Mouse (Mus musculus) heart, postnatal 14 days (tissue): Measurements from ENCODE around the gene Kctd2. TPM values are rescaled to one million over a fixed set of nuclear protein-coding genes. Genes with fewer than 3 reads are reported as not detected.
"Not testable (repeated sequence)": the region's sequence is repeated elsewhere in the genome, so short reads cannot be mapped to it uniquely, and the experiment has no call there.

Source experiments
- DNase-seq, 2 experiments: peaks; one replicate each; pipeline ENCODE4 v3.0.0; 2021 to 2022
- intact Hi-C: fragments of 180-260 bp; cut with DNase I; formaldehyde crosslinking; loops from one replicate; pipeline ENCODE4 v1.15.1; 2025
- long read RNA-seq, 2 experiments: library from polyadenylated mRNA; stranded (forward); transcript quantifications; one replicate each; pipeline ENCODE4 v2.0.0; 2021
- total RNA-seq, 2 experiments: library from RNA; stranded (reverse); gene quantifications; 2 replicates each; pipeline ENCODE4 v1.2.3; 2021

The Kctd2 gene
- total RNA-seq, result 10 to 100 TPM; 22.2 to 25.2 TPM
- long read RNA-seq, experiment 1, transcript Kctd2-201 (6 exons, 1,764 nt), result major isoform, 56 of 63 reads
- long read RNA-seq, experiment 1, partial matches to known transcripts, result 1 of 63 reads
- long read RNA-seq, experiment 1, other reads (novel, unspliced or antisense), result 3 of 63 reads
- long read RNA-seq, experiment 2, transcript Kctd2-201 (6 exons, 1,764 nt), result major isoform, 52 of 60 reads
- long read RNA-seq, experiment 2, partial matches to known transcripts, result 2 of 60 reads
- long read RNA-seq, experiment 2, other reads (novel, unspliced or antisense), result 2 of 60 reads

DNA sequence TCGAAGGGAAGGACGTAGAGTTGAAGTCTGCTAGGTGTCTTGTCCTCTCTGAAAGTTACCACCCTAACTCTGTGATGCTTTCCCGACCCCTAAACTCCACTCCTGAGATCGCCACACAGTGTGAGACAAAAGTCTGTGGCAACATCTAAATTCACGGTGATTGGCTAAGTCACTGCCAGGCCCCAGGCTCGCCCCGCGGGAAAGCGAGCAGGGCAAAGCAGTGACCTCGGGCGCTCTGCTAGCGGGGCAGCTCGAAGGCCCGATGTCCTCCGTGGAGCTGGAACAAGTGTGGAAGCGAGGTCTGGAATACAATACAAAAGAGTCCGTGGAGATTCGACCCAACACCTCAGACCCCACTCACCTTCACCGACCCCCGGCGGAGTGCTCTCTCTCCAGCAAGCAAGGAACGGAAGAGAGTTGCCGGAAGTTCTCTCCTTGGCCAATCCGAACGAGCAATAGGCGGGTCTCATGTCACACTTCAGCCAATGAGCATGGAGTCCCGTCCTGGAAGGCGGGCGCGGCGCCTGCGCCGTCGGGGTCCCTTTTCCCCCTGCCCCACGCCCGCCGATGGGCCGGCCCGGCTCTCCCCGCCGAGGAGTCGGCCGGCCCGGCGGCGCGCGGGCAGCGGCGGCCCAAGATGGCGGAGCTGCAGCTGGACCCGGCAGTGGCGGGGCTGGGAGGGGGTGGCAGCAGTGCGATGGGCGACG, at the start of gene Kctd2, which contains the start of gene Atp5h:
Kctd2 (plus strand) TSS at position 598 of the 707 bp plus-strand sequence.
Atp5h (minus strand) TSS at position 432 of the 707 bp plus-strand sequence.
- DNase-seq, result peak; percentile 95 to 96
- intact Hi-C loops, result loop anchor here (5.0 kb wide), 1 partner anchor 118 kb away; the partner anchor contains the start of gene Sumo2

DNA sequence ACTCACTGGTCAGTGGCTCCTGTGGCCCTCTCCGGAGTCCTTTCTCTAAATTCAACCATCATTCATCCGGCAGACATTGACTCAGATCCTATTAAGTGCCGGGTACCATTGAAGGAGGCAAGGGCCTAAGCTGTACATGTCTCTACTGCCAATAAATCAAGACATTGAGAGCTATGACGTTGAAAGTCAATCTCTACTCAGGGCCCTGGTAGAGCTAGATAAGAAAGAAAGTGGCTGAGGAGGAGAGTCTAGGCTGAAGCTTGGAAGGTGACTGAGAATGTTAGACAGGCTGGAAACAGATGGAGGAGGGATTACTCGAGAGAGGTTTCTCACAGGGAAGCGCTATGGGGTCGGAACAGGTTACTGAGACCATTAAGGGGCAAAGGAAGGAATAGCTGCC, 49.6 kb upstream of the Kctd2 start:
- intact Hi-C loops, result no loop called here
- DNase-seq, result no peak

DNA sequence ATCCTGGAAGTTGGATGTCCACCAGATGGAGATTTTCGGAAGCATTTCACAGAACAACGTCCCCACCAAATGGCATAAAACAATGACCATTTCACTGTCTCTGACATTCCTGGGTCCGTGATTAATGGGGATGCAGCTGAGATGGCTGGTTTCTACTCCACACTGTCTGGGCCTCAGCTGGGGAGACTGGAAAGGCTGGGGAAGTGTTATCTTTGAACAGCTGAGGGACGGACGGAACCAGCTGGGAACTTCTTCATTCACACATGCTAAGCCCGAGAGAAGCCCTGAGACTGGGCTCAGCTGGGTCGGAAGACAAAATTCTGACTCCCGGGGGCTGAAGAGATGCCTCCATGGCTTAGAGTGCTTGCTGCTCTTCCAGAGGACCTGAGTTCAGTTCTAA, 48.6 kb upstream of the Kctd2 start:
- intact Hi-C loops, result no loop called here
- DNase-seq, result no peak

DNA sequence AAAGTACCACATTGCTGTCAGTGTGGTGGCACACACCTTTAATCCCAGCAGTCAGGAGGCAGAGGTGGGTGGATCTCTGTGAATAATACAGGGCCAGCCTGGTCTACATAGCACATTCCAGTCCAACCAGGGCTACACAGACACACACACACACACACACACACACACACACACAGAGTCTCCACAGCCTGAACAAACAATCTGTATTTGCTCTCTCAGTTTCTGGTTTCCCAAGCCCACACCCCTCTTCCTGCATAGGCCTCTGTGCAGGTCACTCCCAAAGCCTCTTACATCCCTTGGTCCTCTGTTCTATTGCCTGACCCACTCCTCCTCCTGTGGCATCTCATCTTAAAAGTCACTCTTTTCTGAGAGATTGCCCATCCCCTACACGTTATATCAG, 47.9 kb upstream of the Kctd2 start:
- no peak for DNase-seq
- intact Hi-C loops, result no loop called here

DNA sequence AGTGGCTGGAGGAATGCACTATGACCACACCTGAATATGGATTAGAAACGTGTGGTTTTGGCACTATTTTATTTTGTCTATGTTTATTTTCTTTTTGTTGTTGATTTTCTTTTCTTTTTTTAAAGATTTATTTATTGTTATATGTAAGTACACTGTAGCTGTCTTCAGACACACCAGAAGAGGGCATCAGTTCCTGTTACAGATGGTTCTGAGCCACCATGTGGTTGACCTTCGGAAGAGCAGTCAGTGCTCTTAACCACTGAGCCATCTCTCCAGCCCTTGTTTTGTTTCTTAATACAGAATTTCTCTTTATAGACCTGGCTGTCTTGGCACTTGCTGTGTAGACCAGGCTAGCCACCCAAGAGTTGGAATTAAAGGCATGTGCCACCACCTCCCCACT, 47.2 kb upstream of the Kctd2 start:
- DNase-seq, result no peak
- intact Hi-C loops, result no loop called here

DNA sequence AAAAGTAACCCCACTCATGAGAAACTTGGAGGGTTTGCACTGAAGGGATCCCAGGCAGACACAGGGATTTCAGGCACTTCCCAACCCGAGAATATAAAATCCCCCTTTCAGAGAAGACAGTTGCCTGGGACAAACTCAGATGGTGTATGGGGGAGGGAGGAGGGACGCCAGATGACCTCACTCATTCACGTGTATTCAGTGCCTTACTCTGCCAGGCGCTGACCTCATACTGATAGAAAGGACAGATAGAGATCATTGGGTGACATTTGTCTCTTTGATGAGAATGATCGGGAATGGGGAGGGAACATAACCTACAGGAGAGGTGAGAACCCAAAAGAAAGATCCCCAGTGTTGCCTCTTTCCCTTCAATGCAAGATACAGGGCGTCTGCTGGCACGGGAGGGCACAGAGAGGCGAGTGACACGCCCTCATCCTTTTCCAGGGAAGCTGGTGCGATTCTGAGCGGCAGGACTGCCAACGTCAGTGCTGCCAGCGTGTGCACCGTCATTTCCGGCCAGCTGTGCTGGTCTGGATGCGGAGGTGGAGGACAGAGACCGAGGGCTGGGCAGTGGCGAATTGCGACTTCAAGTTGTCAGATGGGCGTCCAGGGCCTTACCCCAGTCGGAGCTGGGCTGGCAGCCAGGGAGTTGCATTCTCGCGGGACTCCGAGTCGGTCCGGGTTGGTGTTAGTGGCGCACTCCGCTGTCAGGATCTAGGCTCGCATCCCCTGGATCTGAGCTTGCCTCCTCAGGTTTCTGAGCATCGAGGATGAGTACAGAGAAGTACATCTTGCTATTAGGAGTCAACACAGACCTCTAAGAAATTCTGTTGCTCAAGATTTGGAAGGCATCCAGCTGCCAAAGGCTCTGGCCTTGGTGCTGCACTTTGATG, 45.9 kb upstream of the Kctd2 start:
- intact Hi-C loops, result no loop called here
- DNase-seq, result peak; percentile 71 to 84

DNA sequence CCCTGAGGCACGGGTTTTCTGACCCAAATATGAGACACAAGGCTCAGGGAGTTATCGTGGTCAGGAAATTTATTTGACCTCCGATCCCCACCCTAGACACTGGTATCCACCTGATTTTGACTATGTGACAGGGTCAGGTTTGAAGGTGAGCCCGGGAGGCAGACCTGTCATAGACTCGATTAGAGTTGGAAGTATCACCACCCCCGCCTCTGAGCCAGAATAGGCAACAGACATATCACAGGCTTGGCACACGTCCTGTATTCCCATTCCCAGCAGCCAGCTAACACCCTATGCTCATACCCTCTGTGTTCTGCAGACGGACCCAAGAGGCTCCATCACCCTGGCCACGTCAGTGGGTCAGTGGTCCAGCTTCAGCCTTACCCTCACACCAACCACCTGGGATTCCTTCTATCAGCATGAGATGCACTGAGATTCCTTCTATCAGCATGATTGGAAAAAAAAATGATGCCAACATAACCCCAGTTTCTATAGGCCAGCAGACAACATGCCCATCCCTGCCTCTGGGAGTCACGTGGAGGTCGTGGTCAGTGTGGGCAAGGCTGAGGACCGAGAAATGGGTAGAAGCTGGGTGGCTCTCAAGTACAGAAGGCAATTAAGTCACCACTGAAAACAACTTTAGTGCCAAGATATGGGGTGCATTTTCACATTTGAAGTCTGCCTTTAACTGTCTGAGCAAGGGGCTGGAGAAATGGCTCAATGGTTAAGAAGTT, 45.1 kb upstream of the Kctd2 start:
- intact Hi-C loops, result no loop called here
- no peak for DNase-seq

DNA sequence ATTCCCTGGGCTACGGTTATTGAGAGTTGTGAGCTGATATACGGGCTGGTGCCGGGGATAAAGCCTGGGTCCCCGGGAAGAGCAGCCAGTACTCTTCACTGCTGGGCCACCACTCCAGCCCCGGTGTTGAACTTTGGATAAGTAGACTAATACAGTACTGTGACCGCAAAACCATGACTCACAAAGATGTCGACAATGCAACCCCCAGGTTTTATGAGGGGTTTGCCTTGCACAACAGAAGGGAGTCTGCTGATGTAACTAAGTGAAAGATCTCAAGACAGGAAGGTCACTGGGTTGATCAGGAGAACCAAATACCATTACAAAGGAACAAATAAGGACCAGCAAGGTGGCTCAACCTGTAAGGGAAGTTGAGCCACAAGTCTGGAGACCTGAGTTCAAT, 43.2 kb upstream of the Kctd2 start:
- intact Hi-C loops, result no loop called here
- no peak for DNase-seq

DNA sequence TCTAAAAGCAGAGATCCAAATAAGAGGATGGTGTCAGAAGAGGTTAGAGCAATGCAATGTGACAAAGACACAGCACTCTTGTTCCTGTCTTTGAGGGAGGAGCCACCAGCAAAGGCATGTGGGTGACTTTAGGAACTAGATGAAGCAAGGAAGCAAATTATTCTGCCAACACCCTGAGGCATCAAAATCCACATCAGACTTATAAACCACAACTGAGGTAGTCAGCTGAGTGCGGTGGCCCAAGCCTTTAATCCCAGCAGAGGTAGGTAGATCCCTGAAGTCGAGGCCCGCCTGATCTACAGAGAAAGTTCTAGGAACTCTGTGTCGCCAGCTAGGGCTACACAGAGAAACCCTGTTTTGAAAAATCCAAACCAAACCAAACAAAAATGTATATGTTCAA, 42.7 kb upstream of the Kctd2 start:
- no peak for DNase-seq
- intact Hi-C loops, result no loop called here

DNA sequence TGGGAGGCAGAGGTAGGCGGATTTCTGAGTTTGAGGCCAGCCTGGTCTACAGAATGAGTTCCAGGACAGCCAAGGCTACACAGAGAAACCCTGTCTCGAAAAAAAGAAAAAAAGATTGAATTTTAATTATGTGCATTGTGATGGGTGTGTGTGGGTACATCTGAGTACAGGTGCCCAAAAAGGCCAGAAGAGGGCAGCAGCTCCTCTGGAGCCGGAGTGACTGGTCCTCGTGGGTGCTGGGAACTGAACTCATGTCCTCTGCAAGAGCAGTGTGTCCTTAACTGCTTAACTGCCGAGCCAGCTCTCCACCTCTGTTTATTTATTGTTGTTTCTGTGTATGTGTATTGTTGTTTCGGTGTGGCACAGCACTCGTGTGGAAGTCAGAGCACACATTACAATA, 42.1 kb upstream of the Kctd2 start:
- no peak for DNase-seq
- intact Hi-C loops, result no loop called here

DNA sequence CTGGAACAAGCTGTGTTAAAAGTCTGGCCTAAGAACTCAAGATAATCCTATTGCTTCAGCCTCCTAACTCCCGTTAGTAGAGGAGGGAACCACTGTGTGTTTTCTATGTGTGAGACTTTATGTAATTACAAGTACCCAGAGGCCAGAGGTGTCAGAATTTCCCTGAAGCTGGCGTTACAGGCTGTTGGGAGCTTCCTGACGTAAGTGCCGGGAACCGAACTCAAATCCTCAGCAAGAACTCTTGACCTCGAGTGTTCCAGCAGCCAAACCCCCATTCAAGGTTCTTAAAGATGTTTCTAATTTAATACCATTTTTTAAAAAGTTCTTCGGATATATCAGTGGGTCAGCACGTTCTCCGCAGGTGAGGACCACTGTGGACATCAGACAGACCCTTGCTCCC, 38.7 kb upstream of the Kctd2 start:
- intact Hi-C loops, result no loop called here
- DNase-seq, result no peak

DNA sequence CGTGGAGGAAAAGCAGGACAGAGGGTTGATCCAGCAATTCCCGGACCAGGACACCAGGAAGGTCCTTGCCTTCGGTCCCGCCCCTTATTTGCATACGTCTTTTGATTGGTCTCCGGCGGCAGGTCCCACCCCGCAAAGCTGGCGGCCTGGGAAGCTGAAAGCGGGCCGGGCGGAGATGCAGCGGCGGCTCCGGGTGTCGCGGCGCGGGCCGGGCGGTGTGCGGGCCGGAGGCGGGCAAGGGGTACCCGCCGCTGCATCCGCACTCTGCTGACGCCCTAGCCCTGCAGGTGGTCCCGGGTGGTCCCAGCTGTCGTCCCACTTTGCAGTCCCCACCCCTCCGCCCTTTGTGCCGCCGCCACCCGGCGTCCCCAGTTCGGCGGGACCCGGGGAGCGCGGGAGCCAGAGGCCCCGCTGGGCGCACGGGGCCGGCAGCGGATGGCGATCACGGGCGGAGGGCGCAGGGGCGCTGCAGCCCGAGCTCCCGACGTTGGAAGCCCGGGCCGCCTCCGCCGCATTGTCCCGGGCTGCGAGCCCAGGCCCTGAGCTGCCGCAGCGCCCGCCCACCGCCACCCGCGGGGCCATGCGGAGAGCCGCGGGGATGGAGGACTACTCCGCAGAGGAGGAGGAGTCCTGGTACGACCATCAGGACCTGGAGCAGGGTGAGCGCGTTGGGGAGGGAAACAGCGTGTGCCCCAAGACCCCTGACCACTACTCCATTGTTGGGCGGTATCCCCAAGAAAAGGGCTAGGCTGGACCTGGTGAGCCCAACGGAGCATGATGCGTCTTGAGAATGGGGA, 38.0 kb upstream of the Kctd2 start, which contains the start of gene Cdr2l:
Cdr2l (plus strand) TSS at position 174 of the 797 bp plus-strand sequence.
- DNase-seq, result peak; percentile 92 to 94
- intact Hi-C loops, result loop anchor here (2.0 kb wide), 1 partner anchor 21 kb away; the partner anchor contains the start of gene Mrpl58

DNA sequence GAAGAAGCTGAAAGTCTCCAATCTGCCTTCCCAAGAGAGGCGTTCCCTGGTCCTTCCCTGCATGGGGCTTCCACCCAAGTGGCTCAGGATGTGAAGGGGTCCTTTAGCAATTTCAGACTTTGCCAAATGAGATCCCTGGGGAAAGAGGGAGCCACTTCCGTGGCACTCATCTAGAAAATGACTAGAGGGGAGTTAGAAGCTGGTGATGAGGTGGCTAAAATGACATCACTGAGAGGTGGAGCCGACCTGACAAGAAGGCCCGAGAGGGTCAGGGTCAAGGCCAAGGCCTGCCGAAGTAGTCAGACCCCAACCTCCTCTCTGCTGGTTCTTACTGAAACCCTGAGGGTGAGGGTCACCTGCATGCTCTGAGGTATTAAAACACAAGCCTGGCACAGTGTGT, 37.0 kb upstream of the Kctd2 start:
- no peak for DNase-seq
- intact Hi-C loops, result loop anchor here (2.0 kb wide), 1 partner anchor 20 kb away; the partner anchor contains the start of gene Mrpl58

DNA sequence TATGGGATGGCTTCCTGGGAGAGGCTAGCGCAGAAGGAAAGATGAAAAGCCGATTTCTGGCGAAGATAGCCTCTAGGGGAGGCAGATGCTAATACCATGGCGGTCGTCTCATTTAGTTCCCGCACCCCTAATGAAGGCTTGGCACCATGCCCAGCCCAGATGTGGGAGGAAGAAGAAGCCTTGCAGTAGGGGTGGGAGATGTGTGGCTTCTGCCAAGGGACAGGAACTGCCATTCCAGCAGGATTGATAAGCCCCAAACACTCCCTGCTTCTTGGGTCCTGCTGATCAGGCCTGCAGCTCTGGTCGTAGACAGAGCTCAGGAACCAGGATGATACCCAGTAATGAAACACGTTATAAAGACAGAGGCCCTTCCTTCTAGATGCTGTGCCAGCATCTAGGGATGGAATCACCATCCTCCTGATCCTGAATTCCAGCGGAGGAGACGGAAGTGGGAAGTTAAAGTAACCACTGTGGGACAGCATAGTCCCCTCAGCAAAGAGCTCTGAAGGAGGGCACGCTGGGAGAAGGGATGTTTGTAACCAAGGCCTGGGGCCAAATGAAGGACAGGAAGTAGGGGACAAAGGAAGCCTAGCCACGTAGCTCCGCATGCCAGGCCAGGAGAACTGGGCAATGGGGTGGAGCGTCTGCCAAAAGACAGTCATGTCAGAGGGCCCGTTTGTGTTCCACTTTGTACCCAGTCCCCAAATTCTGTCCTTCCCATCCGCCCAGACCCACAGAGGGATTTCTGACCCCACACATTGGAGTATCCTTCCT, 36.0 kb upstream of the Kctd2 start:
- intact Hi-C loops, result loop anchor here (2.0 kb wide), 1 partner anchor 19 kb away; the partner anchor contains the start of gene Mrpl58
- peak; percentile 38 to 44 for DNase-seq

DNA sequence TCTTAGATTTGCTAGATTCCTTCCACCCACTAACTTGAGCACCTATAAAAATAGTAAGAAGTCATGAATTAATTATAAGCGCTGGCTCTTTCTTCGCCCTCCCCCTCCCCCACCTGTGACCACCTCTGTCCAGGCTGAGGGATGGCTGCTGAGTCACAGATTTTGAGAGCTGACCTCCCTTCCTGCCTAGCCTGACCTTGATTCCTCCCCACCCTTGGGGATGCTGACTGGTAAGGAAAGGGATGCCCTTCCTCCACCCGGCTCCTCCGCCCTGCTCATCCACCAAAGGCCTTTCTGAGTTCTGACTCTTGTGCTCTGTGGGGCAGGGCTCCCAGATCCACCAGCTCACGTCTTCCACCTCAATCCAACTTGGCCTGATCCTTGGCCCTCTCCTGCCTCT, 35.3 kb upstream of the Kctd2 start:
- DNase-seq, result no peak
- intact Hi-C loops, result no loop called here

DNA sequence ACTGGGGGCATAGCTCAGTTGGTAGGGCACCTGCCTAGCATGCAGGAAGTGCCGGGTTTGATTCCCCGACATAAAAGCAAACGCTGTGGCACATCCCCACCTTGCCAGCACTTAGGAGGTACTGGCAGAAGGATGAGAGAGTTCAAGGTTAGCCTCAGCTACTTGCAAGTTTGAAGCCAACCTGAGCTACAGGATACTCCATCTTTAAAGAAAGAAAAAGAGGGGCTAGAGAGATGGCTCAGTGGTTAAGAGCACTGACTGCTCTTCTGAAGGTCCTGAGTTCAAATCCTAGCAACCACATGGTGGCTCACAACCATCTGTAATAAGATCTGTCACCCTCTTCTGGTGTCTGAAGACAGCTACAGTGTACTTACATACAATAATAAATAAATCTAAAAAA, 33.1 kb upstream of the Kctd2 start:
- intact Hi-C loops, DNase-seq: not testable (repeated sequence)

DNA sequence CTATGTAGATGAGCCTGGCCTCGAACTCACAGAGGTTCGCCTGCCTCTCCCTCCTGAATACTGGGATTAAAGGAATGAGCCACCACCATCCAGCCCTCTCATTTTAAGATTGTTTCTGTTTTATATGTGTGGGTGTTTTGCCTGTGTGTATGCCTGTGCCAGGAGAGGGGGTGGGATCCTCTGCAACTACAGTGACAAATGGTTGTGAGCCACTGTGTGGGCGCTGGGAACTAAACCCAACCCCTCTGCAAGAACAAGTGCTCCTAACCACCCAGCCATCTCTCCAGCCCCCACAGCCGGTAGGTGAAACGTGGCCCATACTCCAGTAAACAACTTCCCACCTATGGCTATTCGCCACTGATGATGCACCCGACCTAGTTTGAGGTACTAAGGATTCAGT, 28.6 kb upstream of the Kctd2 start:
- intact Hi-C loops, result no loop called here
- no peak for DNase-seq

DNA sequence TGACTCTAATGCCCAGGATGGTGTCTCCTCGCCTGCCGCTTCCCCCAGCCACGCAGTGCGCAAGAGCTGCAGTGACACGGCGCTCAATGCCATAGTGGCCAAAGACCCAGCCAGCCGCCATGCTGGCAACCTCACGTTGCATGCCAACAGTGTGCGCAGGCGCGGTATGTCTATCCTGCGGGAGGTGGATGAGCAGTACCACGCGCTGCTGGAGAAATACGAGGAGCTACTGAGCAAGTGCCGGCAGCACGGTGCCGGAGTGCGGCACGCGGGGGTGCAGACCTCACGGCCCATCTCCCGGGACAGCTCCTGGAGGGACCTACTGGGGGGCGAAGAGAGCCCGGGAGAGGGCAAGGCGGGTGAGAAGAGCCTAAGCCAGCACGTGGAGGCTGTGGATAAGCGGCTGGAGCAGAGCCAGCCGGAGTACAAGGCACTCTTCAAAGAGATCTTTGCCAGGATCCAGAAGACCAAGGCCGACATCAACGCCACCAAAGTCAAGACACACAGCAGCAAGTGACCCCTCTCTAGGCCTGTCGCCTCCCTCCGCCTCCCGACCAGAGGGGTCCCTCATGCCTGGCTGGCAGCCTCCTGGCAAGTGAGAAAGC, 26.1 kb upstream of the Kctd2 start:
- DNase-seq, result no peak
- intact Hi-C loops, result no loop called here
